Mouse (Mus musculus) limb, embryonic 10.5 days (tissue): ENCODE data around the gene Gm45618. TPM values are rescaled to one million over a fixed set of nuclear protein-coding genes. Genes with fewer than 3 reads are reported as not detected.
A peak's percentile ranks its signal among the peaks of the same experiment; 100 is the strongest.
"Not testable (repeated sequence)": the region's sequence is repeated elsewhere in the genome, so short reads cannot be mapped to it uniquely, and the experiment has no call there.

Source experiments
- DNase-seq: peaks from one replicate; pipeline ENCODE4 v3.0.0-alpha.2; 2017; ENCODE audit warnings: low spot score
- H3K27ac ChIP-seq: fragments of 300-500 bp; sonication (generic); 2 replicates; pipeline ENCODE4 v1.5.1; 2016; ENCODE audit warnings: mild to moderate bottlenecking
- H3K27me3 ChIP-seq: fragments of 300-500 bp; sonication (generic); 2 replicates; pipeline ENCODE4 v1.6.1; 2016; ENCODE audit warnings: low read depth, mild to moderate bottlenecking; ENCODE audit not compliant: poor library complexity, severe bottlenecking
- H3K36me3 ChIP-seq: fragments of 300-500 bp; sonication (generic); 2 replicates; pipeline ENCODE4 v1.6.1; 2016; ENCODE audit warnings: mild to moderate bottlenecking, moderate library complexity
- H3K4me1 ChIP-seq: fragments of 300-500 bp; sonication (generic); 2 replicates; pipeline ENCODE4 v1.6.1; 2016
- H3K4me3 ChIP-seq: fragments of 300-500 bp; sonication (generic); 2 replicates; pipeline ENCODE4 v1.5.1; 2016; ENCODE audit warnings: mild to moderate bottlenecking, moderate library complexity
- H3K9me3 ChIP-seq: fragments of 300-500 bp; sonication (generic); replicated peaks from 2 replicates; pipeline ENCODE4 v1.6.1; 2016; ENCODE audit warnings: mild to moderate bottlenecking
- WGBS: fragments of 180-500 bp; shearing (Covaris S2); methylation state at CpG from one replicate; pipeline ENCODE4 v1.1.7; 2016; 5-methylcytosine and 5-hydroxymethylcytosine counted together
- polyA plus RNA-seq: library from polyadenylated mRNA; unstranded; fragments of >200 nt; fragmentation: Nextera tagmentation; extraction: Ambion mirVana; gene quantifications from 2 replicates; pipeline ENCODE4 v1.2.1, GENCODE M21; 2016

Gene Gm45618
- polyA plus RNA-seq, 1 experiment from 2014 or later: not detected

DNA sequence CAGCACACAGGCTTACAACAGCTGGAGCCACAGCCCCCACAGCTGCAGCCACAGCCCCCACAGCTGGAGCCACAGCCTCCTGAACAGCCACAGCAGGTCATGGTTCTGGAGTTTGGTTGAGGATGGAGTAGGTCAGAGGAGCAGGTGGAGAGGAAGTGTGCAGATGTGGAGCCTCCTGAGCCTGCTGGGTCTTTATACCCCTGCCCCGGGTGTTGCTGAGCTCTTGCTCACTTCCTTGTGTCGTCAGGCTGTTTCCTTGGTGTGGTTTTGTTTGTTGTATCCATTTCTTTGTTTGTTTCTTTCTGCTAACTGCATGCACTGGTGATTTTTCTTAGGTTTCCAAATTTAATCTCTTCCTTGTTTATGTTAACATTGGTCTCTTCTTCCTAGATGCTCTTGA lies 15.4 kb upstream of the Gm45618 start, which contains the start of gene Gm39115:
Gene Gm39115, minus strand, starts transcription at position 101 of the 400 bp plus-strand sequence.
- not testable (repeated sequence) for H3K4me3 ChIP-seq, H3K27me3 ChIP-seq, DNase-seq, H3K27ac ChIP-seq, H3K9me3 ChIP-seq, H3K36me3 ChIP-seq, H3K4me1 ChIP-seq
- WGBS: 51% methylated on average over 2 of the region's 2 CpGs

DNA sequence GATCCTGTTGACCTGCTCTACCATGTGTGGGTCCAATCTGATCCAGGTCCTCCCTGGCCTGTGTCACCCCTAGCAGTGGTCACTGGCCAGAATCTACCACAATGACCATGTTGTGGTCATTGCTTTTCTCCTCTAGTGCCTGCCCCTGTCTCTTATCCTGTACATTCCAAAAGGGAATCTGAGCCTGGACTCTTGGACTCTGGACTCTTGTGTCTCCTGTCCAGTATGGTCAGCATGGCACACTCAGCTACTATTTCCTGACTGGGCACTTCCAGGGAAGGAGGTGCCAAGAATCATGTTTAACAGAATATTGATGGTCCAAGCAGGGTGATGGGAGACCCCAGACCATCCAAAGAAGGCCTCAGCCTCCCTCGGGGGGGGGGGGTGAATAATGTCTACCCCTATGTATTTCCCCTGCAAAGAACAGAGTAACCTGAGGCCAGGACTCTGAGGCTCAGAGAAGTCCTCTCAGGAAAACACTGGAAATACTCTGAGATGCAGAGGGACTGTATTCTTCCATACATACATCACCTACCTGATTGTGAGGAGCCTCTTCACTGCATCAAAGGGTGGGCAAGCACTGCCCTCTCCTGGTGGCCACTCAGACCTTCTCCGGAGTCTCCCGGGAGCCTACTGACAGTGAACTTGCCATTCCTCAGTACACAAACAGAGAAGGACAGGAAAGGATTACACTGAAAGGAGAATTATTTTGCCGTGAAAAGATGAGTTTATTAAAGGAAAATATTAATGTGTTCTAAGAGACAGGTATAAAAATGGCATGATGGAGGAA lies 13.9 kb upstream of the Gm45618 start:
- no peak for DNase-seq
- Histone ChIP-seq H3K4me1 (no peaks in the 10 kb centered on the region), H3K4me3 (no peak overlapping the region), H3K27ac (no peak overlapping the region), H3K27me3 (no peaks in the 10 kb centered on the region), H3K36me3 (no peaks in the 10 kb centered on the region), H3K9me3 (no peaks in the 10 kb centered on the region)
- WGBS: 54% methylated on average over 4 of the region's 4 CpGs

DNA sequence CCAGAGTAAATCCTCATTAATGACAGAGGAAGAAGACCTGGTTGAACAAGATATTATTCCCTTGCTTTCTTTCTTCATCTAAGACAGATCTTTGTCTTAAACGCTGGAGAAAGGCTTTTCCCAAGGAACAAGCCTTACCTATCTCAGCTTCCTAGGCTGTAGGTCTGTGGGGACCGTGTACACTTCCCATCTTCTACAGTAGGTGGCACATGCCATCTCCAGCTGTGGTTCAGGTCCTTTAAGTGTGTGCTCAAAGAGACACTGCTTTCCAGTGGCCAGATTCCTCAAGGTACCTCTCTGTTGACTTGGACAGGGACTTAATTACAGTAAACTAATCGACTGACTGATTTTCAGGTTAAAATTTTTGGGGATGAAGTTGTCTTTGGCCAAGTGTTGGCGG lies 8.3 kb upstream of the Gm45618 start:
- DNase-seq: no peak
- Histone ChIP-seq H3K4me1 (no peaks in the 10 kb centered on the region), H3K36me3 (no peaks in the 10 kb centered on the region), H3K27me3 (no peaks in the 10 kb centered on the region), H3K27ac (no peak overlapping the region), H3K4me3 (no peak overlapping the region), H3K9me3 (no peaks in the 10 kb centered on the region)
- WGBS: 60% methylated on average over 4 of the region's 4 CpGs

DNA sequence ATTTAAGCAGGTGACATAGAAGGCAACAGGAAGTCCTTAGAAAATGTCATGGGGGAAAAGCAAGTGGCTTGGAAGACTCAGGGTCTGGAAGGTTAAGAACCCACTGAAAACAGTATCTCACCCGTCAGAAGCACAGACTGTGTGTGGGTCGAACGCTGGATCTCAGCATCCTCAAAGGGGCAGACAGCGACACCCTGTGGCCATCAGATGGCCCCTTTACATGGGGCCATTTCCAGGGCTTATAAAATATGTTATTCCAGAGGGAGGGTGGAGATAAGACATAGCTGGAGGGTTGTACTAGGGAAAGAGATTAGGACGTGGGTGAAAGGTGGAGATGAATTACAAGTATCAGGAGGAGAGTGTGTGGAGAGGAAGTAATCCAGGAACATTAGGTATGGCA lies 897 bp downstream of the Gm45618 start:
- DNase-seq: no peak
- H3K4me1 ChIP-seq: no peaks in the 10 kb centered on the region
- no peak overlapping the region for H3K4me3 ChIP-seq
- no peak overlapping the region for H3K27ac ChIP-seq
- 27% methylated on average over 5 of the region's 5 CpGs for WGBS
- no peaks in the 10 kb centered on the region for H3K27me3 ChIP-seq
- no peaks in the 10 kb centered on the region for H3K9me3 ChIP-seq
- no peaks in the 10 kb centered on the region for H3K36me3 ChIP-seq

DNA sequence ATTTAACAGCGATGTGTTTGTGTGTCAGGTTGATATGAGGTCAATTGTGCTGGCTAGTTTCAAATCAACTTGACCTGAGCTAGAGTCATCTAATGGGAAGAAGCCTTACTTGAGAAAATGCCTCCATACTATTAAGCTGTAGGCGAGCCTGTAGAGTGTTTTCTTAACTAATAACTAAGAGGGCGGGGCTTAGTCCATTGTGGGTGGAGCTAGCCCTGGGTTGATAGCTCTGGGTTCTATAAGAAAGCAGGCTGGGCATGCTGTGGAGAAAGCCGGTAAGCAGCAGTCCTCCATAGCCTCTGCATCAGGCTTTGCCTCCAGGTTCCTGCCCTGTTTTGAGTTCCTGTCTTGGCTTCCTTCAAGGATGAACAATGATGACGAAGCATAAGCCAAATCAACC lies 15.8 kb downstream of the Gm45618 start:
- H3K27me3 ChIP-seq: peaks cover 4% of the 10 kb centered on the region
- no peak overlapping the region for H3K4me3 ChIP-seq
- WGBS: 68% methylated on average over 5 of the region's 5 CpGs
- H3K4me1 ChIP-seq: peaks cover 9% of the 10 kb centered on the region; the same call in 1 of the 2 replicates
- H3K27ac ChIP-seq: no peak overlapping the region
- no peaks in the 10 kb centered on the region for H3K36me3 ChIP-seq
- no peak for DNase-seq
- H3K9me3 ChIP-seq: no peaks in the 10 kb centered on the region

DNA sequence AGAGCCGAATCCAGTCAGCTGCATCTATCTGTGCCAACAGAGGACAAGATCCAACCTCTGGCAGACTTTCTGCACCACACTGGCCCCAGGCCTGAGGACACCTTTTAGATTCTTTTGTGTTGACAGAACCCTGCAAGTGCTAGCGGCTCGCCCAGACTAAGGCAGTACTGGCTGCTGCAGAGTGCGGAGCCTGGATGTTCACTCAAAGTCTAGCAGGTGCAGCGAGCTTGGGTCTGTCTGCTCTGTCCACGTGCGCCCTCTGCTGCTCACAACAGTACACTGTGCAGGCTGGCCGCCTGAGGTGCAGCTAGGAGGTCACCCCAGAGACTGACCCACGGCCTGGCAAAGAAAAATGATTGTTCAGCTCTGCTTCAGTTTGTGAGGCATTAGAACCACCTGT lies 22.8 kb downstream of the Gm45618 start:
- Histone ChIP-seq H3K27me3 (peaks cover 73% of the 10 kb centered on the region), H3K36me3 (no peaks in the 10 kb centered on the region), H3K27ac (no peak overlapping the region), H3K9me3 (no peaks in the 10 kb centered on the region), H3K4me1 (peaks cover 19% of the 10 kb centered on the region), H3K4me3 (no peak overlapping the region)
- 14% methylated on average over 9 of the region's 9 CpGs for WGBS
- DNase-seq: peak; percentile 81

DNA sequence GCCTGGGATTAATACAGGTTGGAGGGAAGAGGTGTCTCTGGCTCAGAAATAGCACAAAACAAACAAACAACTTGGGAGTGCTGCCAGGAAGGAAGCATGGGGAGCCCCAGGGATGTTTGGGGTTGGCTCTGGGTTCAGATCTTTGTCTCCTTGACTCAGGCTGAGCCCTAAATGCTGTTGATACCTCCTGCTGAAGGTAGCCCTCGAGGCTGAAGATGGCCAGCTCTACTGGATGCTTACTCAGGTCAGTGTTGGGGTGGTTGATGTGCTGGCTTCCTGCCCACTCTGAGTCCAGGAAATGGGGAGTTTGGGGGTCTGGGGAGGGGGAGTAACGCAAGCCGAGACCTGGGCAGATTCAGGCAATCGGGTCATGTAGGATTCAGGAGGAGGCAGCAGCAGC lies 23.8 kb downstream of the Gm45618 start:
- Histone ChIP-seq H3K27me3 (peaks cover 83% of the 10 kb centered on the region), H3K4me3 (no peak overlapping the region), H3K4me1 (peaks cover 24% of the 10 kb centered on the region), H3K36me3 (no peaks in the 10 kb centered on the region), H3K9me3 (no peaks in the 10 kb centered on the region), H3K27ac (no peak overlapping the region)
- 71% methylated on average over 4 of the region's 4 CpGs for WGBS
- DNase-seq: no peak

DNA sequence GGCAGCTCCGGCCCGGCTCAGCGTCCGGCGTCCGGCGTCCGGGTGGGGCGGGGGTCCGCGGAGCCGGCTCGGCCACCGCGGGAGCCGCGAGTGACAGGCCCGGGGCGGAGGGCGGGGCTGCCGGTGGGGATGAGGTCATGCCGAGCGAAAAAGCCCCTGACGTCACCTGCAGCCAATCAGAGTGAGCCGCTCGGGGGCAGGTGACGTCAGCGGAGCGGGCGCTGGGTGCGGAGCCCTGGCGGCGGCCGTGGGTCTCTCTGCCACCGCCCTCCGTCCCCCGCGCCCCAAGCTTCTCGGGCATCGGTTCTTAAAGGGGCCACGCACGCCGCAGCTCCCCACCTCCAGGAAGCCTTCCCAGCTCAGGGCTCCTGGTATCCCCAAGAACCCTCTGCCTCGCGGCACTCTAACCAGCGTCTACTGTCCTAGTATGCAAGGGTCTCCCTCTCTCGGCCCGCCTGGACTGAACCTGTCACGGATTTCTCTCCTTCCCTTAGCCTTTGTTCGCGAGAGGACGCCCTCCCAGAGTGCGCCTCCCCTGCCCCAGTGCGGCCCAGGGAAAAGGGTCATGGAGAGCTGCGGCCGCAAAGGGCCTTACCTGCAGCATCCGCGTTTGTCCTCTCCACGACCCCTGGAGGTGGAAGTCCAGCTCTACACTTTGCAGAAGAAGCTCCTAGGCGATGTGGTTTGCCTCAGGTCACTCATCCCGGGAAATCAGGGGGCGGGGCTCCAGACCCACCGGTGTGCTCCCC lies 25.2 kb downstream of the Gm45618 start, which contains the start of gene Dusp8:
Gene Dusp8, minus strand, starts transcription at position 661 of the 749 bp plus-strand sequence.
- H3K27ac ChIP-seq: peak within 1 kb of the TSS; percentile 71

DNA sequence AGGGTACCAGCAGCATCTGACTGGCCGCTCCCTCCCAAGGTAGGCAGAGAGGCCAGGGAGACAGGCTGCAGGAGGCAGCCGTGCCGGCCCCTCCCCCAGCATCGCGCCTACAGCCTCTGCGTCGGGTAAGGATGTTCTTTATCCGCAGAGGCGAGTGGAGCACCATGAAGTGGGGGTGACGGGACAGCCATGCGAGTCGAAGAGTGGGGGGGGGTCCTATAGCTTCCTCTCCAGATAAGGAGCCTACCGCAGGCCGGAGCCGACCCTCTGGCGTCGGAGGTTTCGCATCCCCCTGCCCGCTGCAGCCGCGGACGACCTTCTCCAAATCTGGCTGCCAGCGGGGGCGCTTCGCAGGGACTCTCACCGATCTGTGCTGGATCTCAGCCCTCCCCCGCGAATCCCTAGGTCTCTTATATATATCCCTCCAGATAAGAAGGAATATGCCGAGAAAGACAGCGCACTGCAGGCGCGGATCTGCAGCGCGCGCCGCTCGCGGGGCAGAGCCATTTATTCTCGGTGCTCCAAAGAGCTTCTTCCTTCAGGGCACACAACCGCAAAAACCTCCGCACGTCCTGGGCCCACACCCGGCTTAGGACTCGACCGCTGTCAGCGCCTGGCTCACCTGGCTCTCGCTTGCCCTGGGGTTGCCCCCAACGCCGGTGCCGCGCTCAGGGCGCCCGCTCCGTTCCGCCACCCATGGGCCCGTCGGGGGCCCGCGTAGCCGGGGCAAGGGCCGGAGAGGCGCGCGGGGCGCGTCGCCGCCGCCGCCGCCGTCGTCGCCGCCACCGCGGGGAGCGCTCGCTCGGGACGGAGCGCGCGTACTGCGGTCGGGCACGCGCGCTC lies 26.0 kb downstream of the Gm45618 start:
- Histone ChIP-seq H3K27me3 (peaks cover 99% of the 10 kb centered on the region), H3K4me3 (peak overlapping the region; percentile 82), H3K36me3 (no peaks in the 10 kb centered on the region), H3K9me3 (no peaks in the 10 kb centered on the region), H3K27ac (peak overlapping the region; percentile 71), H3K4me1 (peaks cover 30% of the 10 kb centered on the region)
- 2% methylated on average over 89 of the region's 89 CpGs for WGBS
- no peak for DNase-seq

More for the DNA sequence above, 25.2 kb downstream of the Gm45618 start, which contains the start of gene Dusp8:
- Histone ChIP-seq H3K4me1 (peaks cover 25% of the 10 kb centered on the region), H3K9me3 (no peaks in the 10 kb centered on the region), H3K36me3 (no peaks in the 10 kb centered on the region), H3K4me3 (peak within 1 kb of the TSS; percentile 82), H3K27me3 (peaks cover 97% of the 10 kb centered on the region)
- WGBS: 1% methylated on average over 63 of the region's 63 CpGs
- peak; percentile 90 for DNase-seq

DNA sequence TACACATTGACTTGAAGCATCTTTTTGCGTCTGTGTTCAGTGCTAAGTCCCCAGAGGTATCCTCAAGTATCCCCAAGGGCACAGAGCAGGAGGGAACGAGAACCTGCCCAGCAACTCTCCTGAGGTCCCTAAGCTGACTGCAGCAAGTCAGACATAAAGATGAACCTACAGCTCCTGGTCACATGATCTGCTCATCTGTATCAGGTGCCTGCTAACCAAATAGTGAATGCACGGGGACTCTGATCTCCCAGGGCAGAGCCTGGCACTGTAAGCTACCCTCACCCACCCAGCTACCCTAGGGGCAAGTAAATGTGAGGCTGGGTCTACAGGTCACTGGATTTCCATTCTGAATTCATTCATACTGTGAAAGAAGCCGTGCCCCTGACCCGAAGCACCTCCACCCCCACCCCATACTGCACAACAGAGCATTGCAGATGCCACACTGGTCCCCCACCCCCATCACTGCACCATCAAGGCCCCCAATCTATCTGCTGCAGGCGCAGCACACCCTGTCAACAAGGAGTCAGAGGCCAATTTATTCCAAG lies 26.8 kb downstream of the Gm45618 start:
- H3K4me1 ChIP-seq: peaks cover 37% of the 10 kb centered on the region
- H3K9me3 ChIP-seq: no peaks in the 10 kb centered on the region
- peaks cover 99% of the 10 kb centered on the region for H3K27me3 ChIP-seq
- DNase-seq: no peak
- WGBS: 33% methylated on average over 6 of the region's 6 CpGs
- no peak overlapping the region for H3K27ac ChIP-seq
- peak overlapping the region; percentile 82 for H3K4me3 ChIP-seq
- no peaks in the 10 kb centered on the region for H3K36me3 ChIP-seq

DNA sequence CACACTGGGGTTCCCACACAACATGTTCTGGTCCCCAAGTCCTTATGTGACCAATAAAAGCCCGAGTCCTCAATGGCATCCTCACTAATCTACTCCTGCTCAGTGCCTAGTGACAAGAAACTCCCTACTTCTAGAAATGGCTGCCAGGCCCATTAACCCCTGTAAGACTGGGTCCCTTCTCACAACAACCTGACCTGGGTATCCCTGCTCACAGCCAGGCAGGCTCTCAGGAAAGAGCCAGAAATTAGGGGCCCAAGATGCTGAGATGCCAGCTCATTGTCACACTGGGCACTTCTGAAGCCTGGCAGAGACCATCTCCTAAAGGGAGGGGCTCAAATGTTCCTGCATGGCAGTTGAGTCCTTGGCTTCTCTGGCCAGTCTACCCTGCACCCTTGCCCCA lies 27.5 kb downstream of the Gm45618 start:
- H3K4me1 ChIP-seq: peaks cover 44% of the 10 kb centered on the region
- no peak overlapping the region for H3K27ac ChIP-seq
- WGBS: 73% methylated on average over 1 of the region's 1 CpGs
- no peaks in the 10 kb centered on the region for H3K9me3 ChIP-seq
- H3K36me3 ChIP-seq: no peaks in the 10 kb centered on the region
- H3K27me3 ChIP-seq: peaks cover 100% of the 10 kb centered on the region
- no peak overlapping the region for H3K4me3 ChIP-seq
- DNase-seq: no peak

DNA sequence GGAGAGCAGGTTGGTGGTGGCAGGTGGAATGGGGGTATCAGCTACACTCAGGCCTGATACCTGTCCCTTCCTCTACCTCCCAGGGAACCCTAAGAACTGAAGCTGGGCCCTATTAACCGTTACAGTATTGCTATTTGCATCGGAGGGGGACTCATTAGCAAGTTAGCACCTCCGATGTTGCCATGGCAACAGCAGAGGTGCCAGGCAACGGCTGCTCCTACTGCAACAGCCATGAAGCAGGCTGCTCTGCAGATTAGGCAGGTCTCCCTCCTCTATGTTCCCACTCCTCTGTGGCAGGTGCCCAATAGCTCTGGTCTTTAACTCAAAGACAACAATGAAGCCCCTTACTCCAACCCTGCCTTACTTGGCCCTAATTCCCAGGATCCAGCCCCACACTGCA lies 28.7 kb downstream of the Gm45618 start:
- WGBS: 5% methylated on average over 4 of the region's 4 CpGs
- no peaks in the 10 kb centered on the region for H3K9me3 ChIP-seq
- no peak overlapping the region for H3K27ac ChIP-seq
- no peak for DNase-seq
- H3K4me3 ChIP-seq: no peak overlapping the region
- peaks cover 99% of the 10 kb centered on the region for H3K27me3 ChIP-seq
- H3K4me1 ChIP-seq: peaks cover 44% of the 10 kb centered on the region
- no peaks in the 10 kb centered on the region for H3K36me3 ChIP-seq
